Mouse (Mus musculus) mammary gland, adult 2 months (tissue): ENCODE measurements around the gene Coq4. TPM values are rescaled to one million over a fixed set of nuclear protein-coding genes. Genes with fewer than 3 reads are reported as not detected.

Experiments
- polyA plus RNA-seq: library from polyadenylated mRNA; depleted of rRNA; stranded (reverse); fragments of >200 nt; gene quantifications from 2 replicates; pipeline ENCODE4 v1.2.3, GENCODE M21; 2012; ENCODE audit warnings: low replicate concordance; rRNA removed

Coq4 gene
- 45.0 and 78.6 TPM in 2 replicates for polyA plus RNA-seq

GRCm38 (mm10) chr2:29787104-29787917 lies at the start of gene Coq4:
Gene Coq4 (plus strand): TSS chr2:29787493.

GRCm38 (mm10) chr2:29751497-29751896 lies 35.8 kb upstream of the Coq4 start, which contains the start of gene Gm13420:
Gene Gm13420 (minus strand): TSS chr2:29751685.

DNA sequence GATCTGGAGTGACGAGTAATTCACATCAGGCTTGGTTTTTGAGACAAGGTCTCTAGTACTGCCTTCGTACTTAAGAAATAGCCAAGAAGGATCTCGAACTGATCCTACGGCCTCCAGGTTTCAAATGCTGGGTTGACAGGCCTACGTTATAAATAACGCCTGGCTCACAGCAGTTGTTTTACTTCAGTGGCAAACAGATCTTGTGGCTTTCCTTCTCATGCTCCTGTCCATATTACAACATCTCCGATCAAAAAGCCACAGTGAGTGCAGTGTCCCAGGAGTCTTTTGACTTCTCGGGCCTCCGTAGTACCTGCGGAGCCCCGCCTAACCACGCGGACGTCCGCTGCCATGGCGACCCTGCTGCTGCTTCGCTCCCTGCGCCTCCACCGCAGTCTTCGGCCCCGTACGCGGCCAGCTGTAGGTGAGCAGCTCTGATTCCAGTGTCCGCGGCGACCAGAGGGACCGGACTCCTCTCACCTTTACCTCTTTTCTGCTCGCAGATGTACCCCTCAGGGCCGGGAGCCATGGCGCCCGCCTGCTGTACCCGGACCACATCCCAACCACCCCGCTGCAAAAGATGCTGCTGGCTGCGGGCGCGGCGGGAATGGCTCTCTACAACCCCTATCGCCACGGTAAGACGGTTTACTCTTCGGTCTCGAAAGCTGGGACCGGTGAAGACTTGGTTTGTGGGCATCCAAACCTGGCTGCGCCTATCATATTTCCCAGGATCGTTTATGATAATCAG lies 816 bp downstream of the Coq4 start, which contains the start of gene Trub2:
Trub2 (minus strand) TSS at position 566 of the 745 bp plus-strand sequence.

GRCm38 (mm10) chr2:29802075-29802826 lies 15.0 kb downstream of the Coq4 start, which contains the start of gene Slc27a4:
Gene Slc27a4 (plus strand): TSS chr2:29802634.

DNA sequence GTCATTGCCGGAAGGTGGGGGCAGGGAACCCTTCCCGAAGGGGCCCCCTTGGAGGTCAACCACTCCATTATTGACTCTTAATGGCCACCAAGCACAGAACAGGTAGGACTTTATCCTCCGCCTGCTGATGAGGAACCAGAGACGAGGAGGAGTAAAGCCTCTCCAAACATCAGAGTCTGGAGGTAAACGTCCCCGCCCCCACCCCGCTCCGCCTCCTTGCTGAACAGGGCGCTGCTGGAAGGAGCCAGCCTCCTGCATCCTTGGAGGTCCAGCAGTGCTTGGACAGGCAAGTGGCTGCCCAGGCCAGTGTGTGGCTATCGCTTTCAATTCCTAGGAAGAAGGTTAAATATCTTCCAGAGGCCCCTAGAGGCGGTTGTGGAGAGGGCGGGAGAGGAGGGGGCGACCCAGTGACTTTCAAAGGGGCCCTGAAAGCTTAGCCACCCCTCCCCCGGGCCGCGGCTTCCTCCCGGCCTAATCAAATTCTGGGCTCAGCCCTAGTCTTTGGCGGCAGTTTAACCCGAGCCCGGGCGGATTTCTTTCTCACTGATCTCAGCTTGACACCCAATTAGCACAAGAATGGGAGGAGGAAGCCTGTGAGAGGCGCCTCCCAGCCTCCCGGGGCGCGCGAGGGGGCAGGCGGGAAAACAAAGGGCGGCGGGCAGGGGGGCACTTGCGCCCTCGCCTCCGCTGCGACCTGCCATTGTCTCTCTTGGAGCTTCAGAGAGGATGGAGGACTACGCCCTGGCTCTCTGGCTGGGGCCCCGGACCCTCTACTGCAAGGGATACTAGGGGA lies 32.9 kb downstream of the Coq4 start, which contains the start of gene Urm1:
Urm1 (plus strand) TSS at position 51 of the 793 bp plus-strand sequence.

Other genes starting within 250 kb of the Coq4 start
- 83.7 and 86.3 TPM in 2 replicates for gene Rapgef1, start 167.8 kb upstream of the Coq4 start, polyA plus RNA-seq
- gene Gm13420, start 35.8 kb upstream of the Coq4 start, polyA plus RNA-seq, result 0.24 and 0.56 TPM in 2 replicates
- not detected in 2 replicates for gene Gm13547, start 28.2 kb upstream of the Coq4 start, polyA plus RNA-seq
- gene Trub2, start 1.0 kb downstream of the Coq4 start, polyA plus RNA-seq, result 46.3 and 62.8 TPM in 2 replicates
- 42.1 and 42.9 TPM in 2 replicates for gene Slc27a4, start 15.1 kb downstream of the Coq4 start, polyA plus RNA-seq
- 43.2 and 50.1 TPM in 2 replicates for gene Urm1, start 32.6 kb downstream of the Coq4 start, polyA plus RNA-seq
- gene Cercam, start 81.7 kb downstream of the Coq4 start, polyA plus RNA-seq, result 30.0 and 31.6 TPM in 2 replicates
- 25.4 and 34.9 TPM in 2 replicates for gene Odf2, start 101.7 kb downstream of the Coq4 start, polyA plus RNA-seq
- gene Gle1, start 147.9 kb downstream of the Coq4 start, polyA plus RNA-seq, result 20.4 and 44.5 TPM in 2 replicates
- 135 and 171 TPM in 2 replicates for gene Sptan1, start 178.1 kb downstream of the Coq4 start, polyA plus RNA-seq